Mouse (Mus musculus): Measurements from ENCODE around the gene Cpa1. TPM values are rescaled to one million over a fixed set of nuclear protein-coding genes. Genes with fewer than 3 reads are reported as not detected.

Gene Cpa1
- not detected in 2 replicates for total RNA-seq (2012; rRNA removed)

DNA sequence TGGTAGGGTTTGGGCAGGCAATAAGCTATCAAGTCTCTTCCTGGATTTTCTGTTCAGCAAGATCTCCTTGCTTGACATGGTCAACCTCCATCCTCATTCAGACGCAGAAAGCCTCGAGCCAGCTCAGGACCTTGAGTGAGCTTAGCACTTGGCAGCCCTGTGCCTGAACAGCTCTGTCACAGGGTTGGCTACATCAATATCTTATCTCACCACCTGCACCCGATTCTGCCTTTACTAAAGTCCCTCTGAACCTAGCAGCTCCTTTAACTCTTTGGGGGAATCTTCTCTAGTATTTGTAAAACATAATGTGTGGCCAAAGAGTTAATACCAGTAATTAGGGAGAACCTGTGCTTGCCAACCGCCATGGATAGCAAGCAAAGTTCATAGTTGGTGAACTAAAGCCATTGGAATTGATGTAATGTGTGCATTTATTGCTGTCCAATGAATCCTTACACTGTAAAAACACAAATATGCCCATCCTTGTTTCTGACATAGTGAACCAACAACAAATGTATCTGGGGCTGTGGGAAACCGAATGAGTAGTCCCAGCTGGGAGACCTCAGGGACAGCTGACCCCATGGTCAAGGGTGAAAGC, at the start of gene Cpa1:
Gene Cpa1 (plus strand): TSS at position 545 of the 595 bp plus-strand sequence.
- Histone ChIP-seq H3K9me3 (ENCODE audit: control insufficient read depth, insufficient read depth, low read depth, low read length) (no peaks in the 10 kb centered on the region), H3K9ac (ENCODE audit: insufficient read depth, low read depth, low read length, poor library complexity, severe bottlenecking) (no peak within 1 kb of the TSS), H3K4me1 (ENCODE audit: control insufficient read depth in 2 of 2, insufficient read depth in 2 of 2, low read length in 2 of 2, poor library complexity in 1 of 2) (no peaks in the 10 kb centered on the region), H3K27ac (ENCODE audit: insufficient read depth, low read depth, low read length, poor library complexity, severe bottlenecking) (no peak within 1 kb of the TSS), H3K4me3 (ENCODE audit: insufficient read depth in 1 of 2, low read depth in 1 of 2, low read length in 2 of 2, poor library complexity in 1 of 2, severe bottlenecking in 1 of 2) (no peak within 1 kb of the TSS), H3K36me3 (ENCODE audit: control insufficient read depth, insufficient read depth, low read length, poor library complexity, severe bottlenecking) (no peaks in the 10 kb centered on the region)
- in situ Hi-C loops (cut with MboI; ENCODE audit: low sequenced_read_pairs in 2 of 2, unreplicated experiment in 2 of 2), result no loop called here
- TF ChIP-seq MAFK (IDR thresholded peaks at IDR 0.05; ENCODE audit: insufficient read depth, low read depth, low read length) (no peak), ZC3H11A (IDR thresholded peaks at IDR 0.05; ENCODE audit: borderline replicate concordance, low read depth, low read length) (no peak), ZNF384 (IDR thresholded peaks at IDR 0.05; ENCODE audit: low read depth, low read length) (no peak), HCFC1 (IDR thresholded peaks at IDR 0.05; ENCODE audit: borderline replicate concordance, insufficient read depth, low read length) (no peak)
- DNase-seq (ENCODE audit: low read depth, low spot score), result no peak

DNA sequence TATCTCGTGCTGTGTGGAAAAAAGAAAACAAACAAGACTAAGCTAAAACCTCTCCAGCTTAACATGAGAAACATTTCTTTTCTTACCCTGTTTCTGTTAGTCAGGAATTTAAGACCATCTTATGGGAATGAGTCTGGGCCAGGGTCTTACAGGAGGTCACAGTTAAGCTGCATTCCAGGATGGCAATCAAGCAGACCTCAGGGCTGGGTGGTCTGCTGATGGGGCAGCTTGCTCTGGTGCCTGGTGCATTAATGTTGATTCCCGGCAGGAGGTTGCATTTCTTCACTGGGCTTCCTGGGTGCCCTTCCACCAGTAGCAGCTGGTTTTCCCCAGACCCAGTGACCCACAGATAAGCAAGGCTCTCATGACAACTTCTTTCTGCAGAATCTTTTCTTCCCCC, 49.2 kb upstream of the Cpa1 start:
- H3K9ac ChIP-seq (ENCODE audit: insufficient read depth, low read depth, low read length, poor library complexity, severe bottlenecking), result no peak overlapping the region
- H3K4me1 ChIP-seq (ENCODE audit: control insufficient read depth in 2 of 2, insufficient read depth in 2 of 2, low read length in 2 of 2, poor library complexity in 1 of 2), result no peaks in the 10 kb centered on the region
- H3K27ac ChIP-seq (ENCODE audit: insufficient read depth, low read depth, low read length, poor library complexity, severe bottlenecking), result no peak overlapping the region
- no peaks in the 10 kb centered on the region for H3K36me3 ChIP-seq (ENCODE audit: control insufficient read depth, insufficient read depth, low read length, poor library complexity, severe bottlenecking)
- TF ChIP-seq ZC3H11A (IDR thresholded peaks at IDR 0.05; ENCODE audit: borderline replicate concordance, low read depth, low read length) (no peak), HCFC1 (IDR thresholded peaks at IDR 0.05; ENCODE audit: borderline replicate concordance, insufficient read depth, low read length) (no peak), MAFK (IDR thresholded peaks at IDR 0.05; ENCODE audit: insufficient read depth, low read depth, low read length) (no peak), ZNF384 (IDR thresholded peaks at IDR 0.05; ENCODE audit: low read depth, low read length) (no peak), CHD2 (IDR thresholded peaks at IDR 0.05; ENCODE audit: low read depth, low read length) (no peak)
- H3K9me3 ChIP-seq (ENCODE audit: control insufficient read depth, insufficient read depth, low read depth, low read length), result no peaks in the 10 kb centered on the region
- no peak for DNase-seq (ENCODE audit: low read depth, low spot score)
- in situ Hi-C loops (cut with MboI; ENCODE audit: low sequenced_read_pairs in 2 of 2, unreplicated experiment in 2 of 2), result no loop called here
- no peak overlapping the region for H3K4me3 ChIP-seq (ENCODE audit: insufficient read depth in 1 of 2, low read depth in 1 of 2, low read length in 2 of 2, poor library complexity in 1 of 2, severe bottlenecking in 1 of 2)

DNA sequence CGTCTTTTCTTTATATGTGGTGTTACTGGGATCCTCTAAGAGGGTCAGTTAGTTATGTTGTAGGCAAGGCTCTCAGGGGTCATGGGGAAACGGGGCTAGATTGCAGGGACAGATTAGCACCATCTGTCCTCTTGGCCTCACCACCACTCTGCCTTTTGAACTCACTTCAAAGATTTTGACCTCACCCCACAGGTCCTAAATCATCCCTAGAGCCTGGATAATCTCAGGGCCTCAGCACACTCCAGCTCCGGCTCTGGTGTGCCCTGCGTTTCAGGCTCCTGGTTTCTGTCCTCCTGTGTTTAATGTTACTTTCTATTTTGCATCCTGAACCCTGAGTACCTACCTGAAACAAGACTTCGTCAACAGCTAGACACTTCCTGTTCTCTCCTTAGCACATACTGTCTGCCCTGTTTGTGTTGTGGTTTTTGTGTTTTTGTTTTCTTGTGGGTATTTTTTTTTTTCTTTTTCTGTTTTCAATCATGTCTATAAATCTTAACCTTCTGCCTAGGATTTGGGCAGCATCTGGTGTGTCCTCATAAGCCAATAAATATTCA, 47.1 kb upstream of the Cpa1 start:
- no peak for DNase-seq (ENCODE audit: low read depth, low spot score)
- Histone ChIP-seq H3K4me3 (ENCODE audit: insufficient read depth in 1 of 2, low read depth in 1 of 2, low read length in 2 of 2, poor library complexity in 1 of 2, severe bottlenecking in 1 of 2) (no peak overlapping the region), H3K36me3 (ENCODE audit: control insufficient read depth, insufficient read depth, low read length, poor library complexity, severe bottlenecking) (no peaks in the 10 kb centered on the region), H3K27ac (ENCODE audit: insufficient read depth, low read depth, low read length, poor library complexity, severe bottlenecking) (no peak overlapping the region), H3K9ac (ENCODE audit: insufficient read depth, low read depth, low read length, poor library complexity, severe bottlenecking) (no peak overlapping the region), H3K4me1 (ENCODE audit: control insufficient read depth in 2 of 2, insufficient read depth in 2 of 2, low read length in 2 of 2, poor library complexity in 1 of 2) (no peaks in the 10 kb centered on the region), H3K9me3 (ENCODE audit: control insufficient read depth, insufficient read depth, low read depth, low read length) (no peaks in the 10 kb centered on the region)
- in situ Hi-C loops (cut with MboI; ENCODE audit: low sequenced_read_pairs in 2 of 2, unreplicated experiment in 2 of 2), result no loop called here
- no peak for TF ChIP-seq MAFK (IDR thresholded peaks at IDR 0.05; ENCODE audit: insufficient read depth, low read depth, low read length)
- no peak for TF ChIP-seq CHD2 (IDR thresholded peaks at IDR 0.05; ENCODE audit: low read depth, low read length)
- no peak for TF ChIP-seq ZC3H11A (IDR thresholded peaks at IDR 0.05; ENCODE audit: borderline replicate concordance, low read depth, low read length)
- TF ChIP-seq HCFC1 (IDR thresholded peaks at IDR 0.05; ENCODE audit: borderline replicate concordance, insufficient read depth, low read length), result no peak
- no peak for TF ChIP-seq ZNF384 (IDR thresholded peaks at IDR 0.05; ENCODE audit: low read depth, low read length)

DNA sequence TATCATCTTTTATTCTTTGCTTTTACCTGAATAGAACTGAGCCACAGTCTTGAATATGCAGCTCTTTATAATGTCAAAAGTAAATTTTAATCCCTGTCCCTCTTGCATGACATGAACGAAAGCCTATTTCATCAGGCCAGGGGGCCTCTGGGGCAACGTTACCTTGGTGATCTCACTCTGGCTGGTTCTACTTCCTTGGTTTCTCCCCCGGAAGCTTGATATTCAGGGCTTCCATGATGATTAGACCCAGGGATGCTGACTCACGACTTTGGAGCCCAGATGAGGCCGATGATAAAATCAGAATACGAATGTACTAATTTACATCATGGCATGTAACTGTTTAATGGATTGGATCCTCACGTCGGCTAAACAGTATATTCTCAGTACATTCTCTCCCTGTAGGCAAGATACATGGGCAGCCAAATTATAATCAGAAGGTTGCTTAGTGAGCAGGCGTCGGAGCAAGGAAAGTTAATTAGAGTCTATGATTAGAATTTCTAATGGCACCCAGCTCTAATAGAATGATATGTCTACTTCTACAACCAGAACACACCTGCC, 46.5 kb upstream of the Cpa1 start:
- TF ChIP-seq MAFK (IDR thresholded peaks at IDR 0.05; ENCODE audit: insufficient read depth, low read depth, low read length) (no peak), HCFC1 (IDR thresholded peaks at IDR 0.05; ENCODE audit: borderline replicate concordance, insufficient read depth, low read length) (no peak), ZNF384 (IDR thresholded peaks at IDR 0.05; ENCODE audit: low read depth, low read length) (no peak), CHD2 (IDR thresholded peaks at IDR 0.05; ENCODE audit: low read depth, low read length) (no peak), ZC3H11A (IDR thresholded peaks at IDR 0.05; ENCODE audit: borderline replicate concordance, low read depth, low read length) (no peak)
- Histone ChIP-seq H3K9ac (ENCODE audit: insufficient read depth, low read depth, low read length, poor library complexity, severe bottlenecking) (no peak overlapping the region), H3K36me3 (ENCODE audit: control insufficient read depth, insufficient read depth, low read length, poor library complexity, severe bottlenecking) (no peaks in the 10 kb centered on the region), H3K27ac (ENCODE audit: insufficient read depth, low read depth, low read length, poor library complexity, severe bottlenecking) (no peak overlapping the region), H3K9me3 (ENCODE audit: control insufficient read depth, insufficient read depth, low read depth, low read length) (no peaks in the 10 kb centered on the region), H3K4me3 (ENCODE audit: insufficient read depth in 1 of 2, low read depth in 1 of 2, low read length in 2 of 2, poor library complexity in 1 of 2, severe bottlenecking in 1 of 2) (no peak overlapping the region), H3K4me1 (ENCODE audit: control insufficient read depth in 2 of 2, insufficient read depth in 2 of 2, low read length in 2 of 2, poor library complexity in 1 of 2) (no peaks in the 10 kb centered on the region)
- in situ Hi-C loops (cut with MboI; ENCODE audit: low sequenced_read_pairs in 2 of 2, unreplicated experiment in 2 of 2), result no loop called here
- no peak for DNase-seq (ENCODE audit: low read depth, low spot score)

All from ES-E14 (cell line).